Mouse (Mus musculus): ENCODE measurements around the gene Efcab11. TPM values are rescaled to one million over a fixed set of nuclear protein-coding genes. Genes with fewer than 3 reads are reported as not detected.

The Efcab11 gene
- polyA plus RNA-seq, 1 experiment, result 1.8 TPM

DNA sequence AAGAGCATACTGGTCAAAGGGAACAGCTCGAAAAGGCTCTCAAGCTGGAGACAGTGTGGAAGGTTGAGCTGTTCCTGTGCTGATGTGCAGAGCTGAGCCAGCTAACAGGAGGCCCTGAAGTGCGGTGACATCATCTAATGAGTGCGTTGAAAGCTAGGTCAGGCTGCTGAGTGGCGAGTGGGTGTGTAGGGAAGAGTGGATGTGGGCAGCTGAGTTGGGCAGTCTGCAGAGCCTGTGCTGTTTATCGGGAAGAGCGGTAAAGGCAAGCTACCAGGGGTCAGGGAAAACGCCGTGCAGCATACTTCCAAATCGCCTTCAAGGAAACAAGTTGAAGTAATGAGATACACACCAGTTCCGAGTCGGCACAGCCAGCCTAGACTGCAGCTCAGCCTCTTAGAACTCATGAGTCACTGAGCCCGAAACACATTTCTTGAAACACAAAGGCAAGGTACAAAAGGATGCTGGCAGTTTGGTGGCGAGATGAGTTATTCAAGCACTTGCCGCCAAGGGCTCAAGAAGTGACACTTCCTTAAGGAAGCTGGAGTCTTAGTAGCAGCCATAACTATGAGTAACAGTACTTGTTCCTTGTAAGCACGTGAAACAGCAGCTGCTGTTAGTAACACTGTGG lies 33.7 kb upstream of the Efcab11 start:
- H3K4me1 ChIP-seq (ENCODE audit: control insufficient read depth), result no peaks in the 10 kb centered on the region
- no peaks in the 10 kb centered on the region for H3K27me3 ChIP-seq (ENCODE audit: control insufficient read depth)
- TF ChIP-seq TAL1 (IDR thresholded peaks at IDR 0.05; ENCODE audit: low read length) (no peak), GATA1 (IDR thresholded peaks at IDR 0.05; ENCODE audit: low read length) (no peak)
- no peaks in the 10 kb centered on the region for H3K9me3 ChIP-seq (ENCODE audit: control insufficient read depth, low read length)
- H3K4me3 ChIP-seq (replicated peaks), result no peak overlapping the region
- H3K36me3 ChIP-seq (ENCODE audit: control insufficient read depth), result peaks cover 43% of the 10 kb centered on the region

DNA sequence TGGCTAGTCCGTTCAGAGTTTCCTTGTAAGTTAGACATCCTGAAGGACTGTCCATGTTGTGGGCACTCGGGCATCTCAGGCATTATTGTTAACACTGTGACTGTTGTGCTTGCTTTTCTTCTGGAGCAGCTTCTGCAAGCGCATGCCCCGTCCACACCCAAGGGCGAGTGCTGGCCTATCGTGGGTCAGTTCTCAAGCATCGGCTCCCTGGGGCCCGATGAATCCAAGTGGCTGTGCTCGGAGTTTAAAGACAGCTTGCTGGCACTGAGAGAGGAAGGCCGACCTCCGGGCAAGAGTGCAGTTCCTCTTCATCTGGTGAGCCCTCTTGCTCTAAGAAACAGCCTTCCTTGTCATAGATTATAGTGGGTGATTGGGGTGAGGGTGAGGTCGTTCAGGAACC lies 27.2 kb upstream of the Efcab11 start:
- H3K4me3 ChIP-seq (replicated peaks), result no peak overlapping the region
- H3K9me3 ChIP-seq (ENCODE audit: control insufficient read depth, low read length), result no peaks in the 10 kb centered on the region
- no peaks in the 10 kb centered on the region for H3K4me1 ChIP-seq (ENCODE audit: control insufficient read depth)
- H3K36me3 ChIP-seq (ENCODE audit: control insufficient read depth), result peaks cover 65% of the 10 kb centered on the region
- no peak for TF ChIP-seq TAL1 (IDR thresholded peaks at IDR 0.05; ENCODE audit: low read length)
- no peak for TF ChIP-seq GATA1 (IDR thresholded peaks at IDR 0.05; ENCODE audit: low read length)
- no peaks in the 10 kb centered on the region for H3K27me3 ChIP-seq (ENCODE audit: control insufficient read depth)

DNA sequence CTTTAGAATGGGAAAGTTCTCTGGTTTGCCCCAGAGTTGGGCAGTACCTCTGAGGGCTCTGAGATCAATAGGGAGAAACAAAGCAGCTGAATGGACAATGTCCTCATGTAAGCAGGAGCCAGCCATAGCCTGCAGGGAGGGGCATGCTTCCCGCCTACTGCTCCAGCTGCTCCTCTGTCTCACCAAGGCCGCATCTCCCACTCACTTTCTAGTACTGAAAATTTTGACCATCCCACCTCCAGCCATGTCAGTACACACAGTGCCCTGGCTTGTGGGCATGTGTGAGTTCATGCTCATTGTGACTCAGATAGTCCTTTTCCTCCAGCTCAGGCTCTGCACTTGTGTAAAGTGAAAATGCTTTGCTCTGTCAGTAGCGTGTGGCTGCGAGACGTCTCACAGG lies 20.3 kb upstream of the Efcab11 start:
- Histone ChIP-seq H3K4me1 (ENCODE audit: control insufficient read depth) (no peaks in the 10 kb centered on the region), H3K4me3 (replicated peaks) (no peak overlapping the region), H3K36me3 (ENCODE audit: control insufficient read depth) (peaks cover 70% of the 10 kb centered on the region), H3K27me3 (ENCODE audit: control insufficient read depth) (no peaks in the 10 kb centered on the region), H3K9me3 (ENCODE audit: control insufficient read depth, low read length) (no peaks in the 10 kb centered on the region)
- no peak for TF ChIP-seq GATA1 (IDR thresholded peaks at IDR 0.05; ENCODE audit: low read length)
- no peak for TF ChIP-seq TAL1 (IDR thresholded peaks at IDR 0.05; ENCODE audit: low read length)

DNA sequence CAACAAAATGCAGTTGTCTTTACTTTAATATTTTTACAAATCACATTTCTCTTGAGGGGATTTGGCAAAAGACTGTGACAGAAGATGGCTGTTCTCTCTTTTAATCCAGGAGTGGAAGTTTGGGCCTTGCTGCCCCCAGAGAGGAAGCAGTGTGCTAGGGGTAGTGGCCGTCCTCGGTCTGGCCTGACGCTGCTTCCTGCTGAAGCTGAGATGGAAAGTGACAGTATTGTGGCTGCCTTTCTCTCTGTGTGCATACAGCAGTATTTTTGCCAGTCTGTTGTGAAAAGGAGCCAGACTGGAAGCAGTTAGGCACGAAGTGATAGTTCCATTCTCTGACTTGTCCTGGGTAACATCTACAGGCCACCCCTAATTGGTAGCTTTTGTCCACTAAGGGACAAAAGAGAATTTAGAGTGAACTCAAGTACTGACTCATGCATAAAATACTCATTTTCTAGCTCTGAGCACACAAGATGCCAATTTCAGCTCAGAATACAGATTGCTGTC lies 18.7 kb upstream of the Efcab11 start:
- no peak overlapping the region for H3K4me3 ChIP-seq (replicated peaks)
- H3K4me1 ChIP-seq (ENCODE audit: control insufficient read depth), result no peaks in the 10 kb centered on the region; the same call in 1 of the 2 replicates
- TF ChIP-seq TAL1 (IDR thresholded peaks at IDR 0.05; ENCODE audit: low read length) (no peak), GATA1 (IDR thresholded peaks at IDR 0.05; ENCODE audit: low read length) (no peak)
- H3K36me3 ChIP-seq (ENCODE audit: control insufficient read depth), result peaks cover 71% of the 10 kb centered on the region
- no peaks in the 10 kb centered on the region for H3K9me3 ChIP-seq (ENCODE audit: control insufficient read depth, low read length)
- H3K27me3 ChIP-seq (ENCODE audit: control insufficient read depth), result no peaks in the 10 kb centered on the region

DNA sequence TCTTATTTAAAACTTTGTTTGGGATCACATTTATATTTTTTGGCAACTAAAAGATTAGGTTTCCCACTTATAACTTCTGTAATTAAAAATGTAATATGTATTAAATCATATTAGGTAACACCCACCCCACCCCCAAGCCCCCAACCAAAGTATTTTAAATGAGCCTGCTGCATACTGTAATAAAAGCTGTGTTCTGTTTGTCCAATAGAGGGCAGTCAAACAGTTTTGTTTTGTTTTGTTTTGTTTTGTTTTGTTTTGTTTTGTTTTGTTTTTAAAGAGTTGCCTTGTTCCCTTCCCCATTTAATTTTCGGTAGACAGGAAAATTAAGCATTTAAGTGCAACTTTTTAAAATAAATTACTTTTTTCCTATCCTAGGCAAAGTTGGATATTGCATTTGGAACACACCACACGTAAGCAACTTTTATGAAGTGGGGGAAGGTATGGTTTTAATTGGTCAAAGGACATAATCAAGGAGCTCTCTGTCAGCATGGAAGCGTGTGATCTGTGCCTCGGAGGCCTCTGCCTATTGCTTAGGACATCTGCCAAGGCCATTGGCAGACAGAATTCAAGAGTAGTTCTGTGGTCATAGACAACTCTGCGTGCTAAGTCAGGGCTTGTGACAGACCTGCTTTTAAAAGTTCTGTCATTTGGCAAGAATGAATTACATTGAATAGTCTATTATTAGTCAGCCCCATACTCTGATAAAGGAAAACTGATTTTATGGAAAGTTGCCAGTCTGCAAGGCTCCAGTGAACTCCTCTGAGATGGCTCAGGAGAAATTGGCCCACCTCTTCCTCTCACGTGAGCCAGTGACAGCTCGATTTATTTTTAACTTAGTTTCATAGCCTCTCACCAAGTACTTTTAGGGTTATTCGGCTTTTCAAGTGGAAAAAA lies 18.0 kb upstream of the Efcab11 start:
- H3K36me3 ChIP-seq (ENCODE audit: control insufficient read depth), result peaks cover 71% of the 10 kb centered on the region
- H3K9me3 ChIP-seq (ENCODE audit: control insufficient read depth, low read length), result no peaks in the 10 kb centered on the region
- no peaks in the 10 kb centered on the region; the same call in 1 of the 2 replicates for H3K4me1 ChIP-seq (ENCODE audit: control insufficient read depth)
- TF ChIP-seq GATA1 (IDR thresholded peaks at IDR 0.05; ENCODE audit: low read length) (no peak), TAL1 (IDR thresholded peaks at IDR 0.05; ENCODE audit: low read length) (no peak)
- H3K4me3 ChIP-seq (replicated peaks), result no peak overlapping the region
- H3K27me3 ChIP-seq (ENCODE audit: control insufficient read depth), result no peaks in the 10 kb centered on the region

DNA sequence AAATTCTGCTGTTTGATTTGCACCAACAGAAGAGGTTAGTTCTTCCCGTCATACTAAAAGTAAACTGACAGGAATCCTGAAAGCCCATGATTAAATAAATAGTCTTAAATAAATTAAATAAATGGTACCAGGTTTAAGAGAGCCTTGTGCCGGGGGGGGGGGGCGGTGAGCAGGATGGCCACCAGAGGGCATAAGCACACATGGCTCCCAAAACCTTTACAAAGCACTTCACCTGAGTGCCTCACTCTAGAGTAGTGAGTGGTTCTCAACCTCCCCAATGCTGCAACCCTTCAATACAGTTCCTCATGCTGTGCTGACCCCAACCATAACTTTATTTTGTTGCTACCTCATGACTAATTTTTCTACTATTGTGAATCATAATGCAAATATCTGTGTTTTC lies 15.8 kb upstream of the Efcab11 start:
- Histone ChIP-seq H3K27me3 (ENCODE audit: control insufficient read depth) (no peaks in the 10 kb centered on the region), H3K4me3 (replicated peaks) (no peak overlapping the region), H3K4me1 (ENCODE audit: control insufficient read depth) (no peaks in the 10 kb centered on the region; the same call in 1 of the 2 replicates), H3K9me3 (ENCODE audit: control insufficient read depth, low read length) (no peaks in the 10 kb centered on the region), H3K36me3 (ENCODE audit: control insufficient read depth) (peaks cover 69% of the 10 kb centered on the region)
- TF ChIP-seq TAL1 (IDR thresholded peaks at IDR 0.05; ENCODE audit: low read length) (no peak), GATA1 (IDR thresholded peaks at IDR 0.05; ENCODE audit: low read length) (no peak)

DNA sequence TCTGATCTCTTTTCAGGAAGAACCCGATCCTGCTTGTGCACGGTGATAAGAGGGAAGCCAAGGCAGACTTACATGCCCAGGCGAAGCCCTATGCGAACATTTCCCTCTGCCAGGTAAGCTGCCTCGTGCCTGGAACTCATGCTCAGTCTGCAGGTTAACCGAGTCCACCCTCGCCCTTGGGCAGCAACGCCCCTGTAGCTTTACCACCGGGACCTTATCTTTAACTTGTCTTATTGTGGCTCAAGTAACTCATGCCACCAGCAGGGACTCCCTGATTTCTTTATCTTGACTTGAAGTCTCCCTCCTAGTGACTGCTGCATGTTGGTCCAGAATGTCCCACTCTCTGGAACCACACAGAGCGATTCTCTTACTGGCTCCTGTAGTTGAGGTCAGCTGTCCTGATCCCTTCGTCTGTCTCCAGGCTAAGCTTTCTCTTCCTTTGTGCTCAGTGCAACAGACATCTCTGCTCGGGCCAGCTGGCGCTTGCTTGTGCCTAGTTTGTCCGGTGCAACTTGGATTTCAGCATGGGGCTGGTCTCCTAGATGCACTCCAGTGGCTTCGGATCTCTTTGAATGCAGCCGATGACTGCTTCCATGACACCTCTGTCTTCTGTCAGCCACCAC lies 14.1 kb upstream of the Efcab11 start:
- H3K4me3 ChIP-seq (replicated peaks), result no peak overlapping the region
- no peaks in the 10 kb centered on the region for H3K27me3 ChIP-seq (ENCODE audit: control insufficient read depth)
- no peaks in the 10 kb centered on the region for H3K9me3 ChIP-seq (ENCODE audit: control insufficient read depth, low read length)
- no peaks in the 10 kb centered on the region; the same call in 1 of the 2 replicates for H3K4me1 ChIP-seq (ENCODE audit: control insufficient read depth)
- peaks cover 72% of the 10 kb centered on the region for H3K36me3 ChIP-seq (ENCODE audit: control insufficient read depth)
- no peak for TF ChIP-seq TAL1 (IDR thresholded peaks at IDR 0.05; ENCODE audit: low read length)
- no peak for TF ChIP-seq GATA1 (IDR thresholded peaks at IDR 0.05; ENCODE audit: low read length)

DNA sequence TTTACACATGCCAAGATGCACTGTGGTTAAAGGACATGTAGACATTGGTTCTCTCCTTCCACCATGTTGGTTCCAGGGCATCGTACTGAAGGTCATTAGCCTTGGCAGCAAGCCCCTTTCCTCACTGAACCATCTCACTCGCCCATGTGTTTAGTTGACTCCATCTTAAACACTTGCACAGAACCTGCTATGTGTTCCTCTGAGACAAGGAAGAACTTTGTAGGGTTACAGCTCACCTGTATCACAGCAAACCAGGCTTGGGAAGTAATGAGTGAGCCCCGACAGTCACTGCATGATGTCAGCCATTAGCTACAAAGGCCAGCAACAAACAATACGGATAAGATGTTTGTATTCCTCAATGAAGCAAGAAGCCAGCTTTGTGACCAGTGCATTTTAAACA lies 13.6 kb upstream of the Efcab11 start:
- Histone ChIP-seq H3K4me3 (replicated peaks) (no peak overlapping the region), H3K36me3 (ENCODE audit: control insufficient read depth) (peaks cover 71% of the 10 kb centered on the region), H3K9me3 (ENCODE audit: control insufficient read depth, low read length) (no peaks in the 10 kb centered on the region), H3K4me1 (ENCODE audit: control insufficient read depth) (no peaks in the 10 kb centered on the region; the same call in 1 of the 2 replicates), H3K27me3 (ENCODE audit: control insufficient read depth) (no peaks in the 10 kb centered on the region)
- TF ChIP-seq TAL1 (IDR thresholded peaks at IDR 0.05; ENCODE audit: low read length) (no peak), GATA1 (IDR thresholded peaks at IDR 0.05; ENCODE audit: low read length) (no peak)

All from erythroblast, embryonic 14.5 days (primary cell).